Mouse (Mus musculus): ENCODE data around the gene Gm11111. TPM values are rescaled to one million over a fixed set of nuclear protein-coding genes. Genes with fewer than 3 reads are reported as not detected.
"Not testable (repeated sequence)": the region's sequence is repeated elsewhere in the genome, so short reads cannot be mapped to it uniquely, and the experiment has no call there.

The Gm11111 gene
- total RNA-seq (2021) (not detected), polyA plus RNA-seq (2012; rRNA removed) (not detected in 2 replicates)
- long read RNA-seq, result 0 reads

- no peak for DNase-seq
Measured at GRCm38 (mm10) chr5:98552395-98552794, at the start of gene Gm11111. Gene Gm11111 (plus strand): TSS chr5:98552695.

- DNase-seq, result peak; percentile 59
Measured at GRCm38 (mm10) chr5:98516214-98516613, 36.3 kb upstream of the Gm11111 start.

GRCm38 (mm10) chr5:98520118-98520517 is 32.4 kb upstream of the Gm11111 start:
- no peak for DNase-seq

GRCm38 (mm10) chr5:98522270-98522977 is 30.1 kb upstream of the Gm11111 start:
- DNase-seq, result no peak

- DNase-seq, result no peak
Measured at GRCm38 (mm10) chr5:98523050-98523449, 29.4 kb upstream of the Gm11111 start.

GRCm38 (mm10) chr5:98523783-98524182 is 28.7 kb upstream of the Gm11111 start:
- no peak for DNase-seq

- DNase-seq, result no peak
Measured at GRCm38 (mm10) chr5:98541333-98541732, 11.2 kb upstream of the Gm11111 start.

- DNase-seq, result no peak
Measured at GRCm38 (mm10) chr5:98550285-98550684, 2.2 kb upstream of the Gm11111 start.

GRCm38 (mm10) chr5:98550873-98551272 is 1.6 kb upstream of the Gm11111 start:
- DNase-seq, result no peak

GRCm38 (mm10) chr5:98552811-98553601 is 511 bp downstream of the Gm11111 start:
- DNase-seq, result no peak

GRCm38 (mm10) chr5:98561301-98561700 is 8.8 kb downstream of the Gm11111 start:
- DNase-seq, result no peak

GRCm38 (mm10) chr5:98562806-98563205 is 10.3 kb downstream of the Gm11111 start:
- DNase-seq, result no peak

- no peak for DNase-seq
Measured at GRCm38 (mm10) chr5:98563801-98564200, 11.3 kb downstream of the Gm11111 start.

- DNase-seq, result no peak
Measured at GRCm38 (mm10) chr5:98566461-98567193, 14.1 kb downstream of the Gm11111 start.

- DNase-seq, result no peak
Measured at GRCm38 (mm10) chr5:98568481-98568880, 16.0 kb downstream of the Gm11111 start.

- no peak for DNase-seq
Measured at GRCm38 (mm10) chr5:98569029-98569513, 16.6 kb downstream of the Gm11111 start.

- no peak for DNase-seq
Measured at GRCm38 (mm10) chr5:98572392-98572791, 19.9 kb downstream of the Gm11111 start.

GRCm38 (mm10) chr5:98574711-98575470 is 22.4 kb downstream of the Gm11111 start:
- DNase-seq, result no peak

GRCm38 (mm10) chr5:98575471-98575834 is 23.0 kb downstream of the Gm11111 start:
- DNase-seq, result no peak

GRCm38 (mm10) chr5:98576538-98576937 is 24.0 kb downstream of the Gm11111 start:
- DNase-seq, result not testable (repeated sequence)

- no peak for DNase-seq
Measured at GRCm38 (mm10) chr5:98578398-98578797, 25.9 kb downstream of the Gm11111 start.

- no peak for DNase-seq
Measured at GRCm38 (mm10) chr5:98580811-98581210, 28.3 kb downstream of the Gm11111 start.

Measured in adrenal gland, adult 2 months (tissue).